Mouse (Mus musculus): ENCODE measurements around the gene Ndufb5.
"Not testable (repeated sequence)": the region's sequence is repeated elsewhere in the genome, so short reads cannot be mapped to it uniquely, and the experiment has no call there.

Gene Ndufb5

GRCm38 (mm10) chr3:32727861-32728260, 8.9 kb upstream of the Ndufb5 start:
- no peak for DNase-seq (ENCODE audit: low spot score)

GRCm38 (mm10) chr3:32737172-32737655, 424 bp downstream of the Ndufb5 start, which contains the start of gene Mrpl47:
Gene Mrpl47 (minus strand): TSS chr3:32737605.
- no peak for DNase-seq (ENCODE audit: low spot score)

- no peak for DNase-seq (ENCODE audit: low spot score)
Observed at GRCm38 (mm10) chr3:32738549-32738948, 1.8 kb downstream of the Ndufb5 start.

- DNase-seq (ENCODE audit: low spot score) = no peak
Observed at GRCm38 (mm10) chr3:32742276-32742780, 5.5 kb downstream of the Ndufb5 start.

GRCm38 (mm10) chr3:32745001-32745400, 8.2 kb downstream of the Ndufb5 start:
- DNase-seq (ENCODE audit: low spot score) = no peak

GRCm38 (mm10) chr3:32745426-32745825, 8.6 kb downstream of the Ndufb5 start:
- DNase-seq (ENCODE audit: low spot score) = not testable (repeated sequence)

GRCm38 (mm10) chr3:32748384-32748783, 11.6 kb downstream of the Ndufb5 start:
- no peak for DNase-seq (ENCODE audit: low spot score)

- DNase-seq (ENCODE audit: low spot score) = no peak
Observed at GRCm38 (mm10) chr3:32749820-32750579, 13.2 kb downstream of the Ndufb5 start.

GRCm38 (mm10) chr3:32754384-32754915, 17.7 kb downstream of the Ndufb5 start:
- no peak for DNase-seq (ENCODE audit: low spot score)

GRCm38 (mm10) chr3:32759212-32759611, 22.4 kb downstream of the Ndufb5 start:
- DNase-seq (ENCODE audit: low spot score) = no peak

- no peak for DNase-seq (ENCODE audit: low spot score)
Observed at GRCm38 (mm10) chr3:32762962-32763361, 26.2 kb downstream of the Ndufb5 start.

GRCm38 (mm10) chr3:32763902-32764301, 27.1 kb downstream of the Ndufb5 start:
- no peak for DNase-seq (ENCODE audit: low spot score)

GRCm38 (mm10) chr3:32770781-32771180, 34.0 kb downstream of the Ndufb5 start:
- DNase-seq (ENCODE audit: low spot score) = no peak

All from urinary bladder, postnatal 14 days (tissue).